Mouse (Mus musculus) MEL (cell line): ENCODE measurements around the gene 4931409K22Rik. TPM values are rescaled to one million over a fixed set of nuclear protein-coding genes. Genes with fewer than 3 reads are reported as not detected.

ENCODE experiments used
- DNase-seq: peaks from one replicate; pipeline ENCODE4 v3.0.0; 2011; ENCODE audit warnings: low read depth, low spot score
- H3K27ac ChIP-seq: 2 replicates; pipeline ENCODE4 v1.5.1; 2012; ENCODE audit warnings: low read depth, mild to moderate bottlenecking, control low read depth, low read length, moderate library complexity; ENCODE audit not compliant: control insufficient read depth
- H3K27me3 ChIP-seq, 2 experiments: fragments of 150-350 bp in 1 of 2; sonication (generic) in 1 of 2; 2 replicates each; pipeline ENCODE4 v1.6.1; 2012; ENCODE audit warnings: low read length in 2 of 2, mild to moderate bottlenecking in 2 of 2, improper control_type of control experiment in 1 of 2, moderate library complexity in 1 of 2; ENCODE audit not compliant: insufficient read depth in 2 of 2, control insufficient read depth in 1 of 2
- H3K36me3 ChIP-seq, 2 experiments: 2 replicates each; pipeline ENCODE4 v1.6.1; 2012 to 2014; ENCODE audit warnings: low read length in 2 of 2, improper control_type of control experiment in 1 of 2, inconsistent platforms in 1 of 2, mild to moderate bottlenecking in 1 of 2; ENCODE audit not compliant: insufficient read depth in 2 of 2, control insufficient read depth in 1 of 2
- H3K4me1 ChIP-seq, 2 experiments: fragments of 150-350 bp in 1 of 2; sonication (generic) in 1 of 2; 2 replicates each; pipeline ENCODE4 v1.6.1; 2012; ENCODE audit warnings: low read length in 2 of 2, improper control_type of control experiment in 1 of 2, mild to moderate bottlenecking in 1 of 2; ENCODE audit not compliant: insufficient read depth in 2 of 2, control insufficient read depth in 1 of 2
- H3K4me3 ChIP-seq, 2 experiments: fragments of 150-350 bp in 1 of 2; sonication (generic) in 1 of 2; 2 replicates each; pipeline ENCODE4 v1.5.1; 2012; ENCODE audit warnings: low read depth in 2 of 2, low read length in 2 of 2, mild to moderate bottlenecking in 2 of 2, moderate library complexity in 2 of 2, control low read depth in 1 of 2, improper control_type of control experiment in 1 of 2; ENCODE audit not compliant: control insufficient read depth in 1 of 2, insufficient read depth in 1 of 2
- H3K79me2 ChIP-seq: 2 replicates; pipeline ENCODE4 v1.6.1; 2012; ENCODE audit warnings: mild to moderate bottlenecking, low read length, moderate library complexity; ENCODE audit not compliant: control insufficient read depth, poor library complexity, insufficient read depth
- H3K9ac ChIP-seq: 2 replicates; pipeline ENCODE4 v1.6.1; 2012; ENCODE audit warnings: low read depth, mild to moderate bottlenecking, control low read depth, low read length, moderate library complexity; ENCODE audit not compliant: control insufficient read depth, poor library complexity, severe bottlenecking
- H3K9me3 ChIP-seq: fragments of 150-350 bp; sonication (generic); replicated peaks from 2 replicates; pipeline ENCODE4 v1.6.1; 2012; ENCODE audit warnings: mild to moderate bottlenecking, low read length, improper control_type of control experiment, moderate library complexity; ENCODE audit not compliant: insufficient read depth
- BHLHE40 ChIP-seq: IDR thresholded peaks from 2 replicates; pipeline ENCODE4 v1.6.1; 2012; ENCODE audit warnings: low read depth, mild to moderate bottlenecking, inconsistent platforms, low read length, improper control_type of control experiment, borderline replicate concordance
- CHD1 ChIP-seq: IDR thresholded peaks from 2 replicates; pipeline ENCODE4 v1.6.1; 2012; ENCODE audit warnings: low read depth, mild to moderate bottlenecking, inconsistent platforms, low read length, improper control_type of control experiment
- CHD2 ChIP-seq: IDR thresholded peaks from 2 replicates; pipeline ENCODE4 v1.6.1; 2011; ENCODE audit warnings: low read length, improper control_type of control experiment
- CTCF ChIP-seq, 3 experiments: IDR thresholded peaks in 2 of 3; conservative IDR thresholded peaks in 1 of 3; 2 replicates each; pipeline ENCODE4 v1.5.1; 2011 to 2012; ENCODE audit warnings: low read length in 3 of 3, low read depth in 2 of 3, mild to moderate bottlenecking in 2 of 3, improper control_type of control experiment in 1 of 3, inconsistent platforms in 1 of 3, mixed read lengths in 1 of 3, moderate library complexity in 1 of 3; ENCODE audit not compliant: control insufficient read depth in 1 of 3, insufficient read depth in 1 of 3, poor library complexity in 1 of 3, severe bottlenecking in 1 of 3
- E2F4 ChIP-seq: IDR thresholded peaks from 2 replicates; pipeline ENCODE4 v1.6.1; 2011; ENCODE audit warnings: low read depth, low read length, improper control_type of control experiment, borderline replicate concordance
- ELF1 ChIP-seq: IDR thresholded peaks from 2 replicates; pipeline ENCODE4 v1.6.1; 2014; ENCODE audit warnings: low read depth, mild to moderate bottlenecking, inconsistent platforms, low read length, improper control_type of control experiment, moderate library complexity
- EP300 ChIP-seq, 2 experiments: IDR thresholded peaks; 2 replicates each; pipeline ENCODE4 v1.6.1; 2011; ENCODE audit warnings: improper control_type of control experiment in 2 of 2, low read length in 2 of 2, low read depth in 1 of 2, mild to moderate bottlenecking in 1 of 2
- ETS1 ChIP-seq: IDR thresholded peaks from 2 replicates; pipeline ENCODE4 v1.6.1; 2012; ENCODE audit warnings: low read depth, mild to moderate bottlenecking, inconsistent platforms, low read length, improper control_type of control experiment, moderate library complexity
- GABPA ChIP-seq: IDR thresholded peaks from 2 replicates; pipeline ENCODE4 v1.6.1; 2012; ENCODE audit warnings: low read depth, mild to moderate bottlenecking, inconsistent platforms, low read length, improper control_type of control experiment, moderate library complexity
- GATA1 ChIP-seq: IDR thresholded peaks from 2 replicates; pipeline ENCODE4 v1.6.1; 2011; ENCODE audit warnings: low read depth, low read length, improper control_type of control experiment
- HCFC1 ChIP-seq: IDR thresholded peaks from 2 replicates; pipeline ENCODE4 v1.6.1; 2012; ENCODE audit warnings: low read depth, mild to moderate bottlenecking, inconsistent platforms, low read length, improper control_type of control experiment, moderate library complexity
- JUND ChIP-seq: IDR thresholded peaks from 2 replicates; pipeline ENCODE4 v1.6.1; 2011; ENCODE audit warnings: low read depth, mild to moderate bottlenecking, improper control_type of control experiment, low read length
- KAT2A ChIP-seq: conservative IDR thresholded peaks from 2 replicates; pipeline ENCODE4 v1.6.1; 2012; ENCODE audit warnings: low read depth, low read length, improper control_type of control experiment, inconsistent platforms
- MAFK ChIP-seq: IDR thresholded peaks from 2 replicates; pipeline ENCODE4 v1.6.1; 2011; ENCODE audit warnings: low read depth, mild to moderate bottlenecking, low read length, improper control_type of control experiment, borderline replicate concordance
- MAX ChIP-seq: IDR thresholded peaks from 2 replicates; pipeline ENCODE4 v1.6.1; 2011; ENCODE audit warnings: low read length, improper control_type of control experiment
- MAZ ChIP-seq: IDR thresholded peaks from 2 replicates; pipeline ENCODE4 v1.6.1; 2012; ENCODE audit warnings: low read depth, mild to moderate bottlenecking, inconsistent platforms, low read length, improper control_type of control experiment
- MEF2A ChIP-seq: IDR thresholded peaks from 2 replicates; pipeline ENCODE4 v1.6.1; 2014; ENCODE audit warnings: low read depth, mild to moderate bottlenecking, inconsistent platforms, low read length, improper control_type of control experiment; ENCODE audit not compliant: poor library complexity, insufficient replicate concordance, severe bottlenecking; ENCODE audit errors: extremely low read depth
- MXI1 ChIP-seq: IDR thresholded peaks from 2 replicates; pipeline ENCODE4 v1.6.1; 2011; ENCODE audit warnings: mild to moderate bottlenecking, low read depth, low read length, improper control_type of control experiment
- MYB ChIP-seq: IDR thresholded peaks from 2 replicates; pipeline ENCODE4 v1.6.1; 2011; ENCODE audit warnings: mild to moderate bottlenecking, low read depth, low read length, improper control_type of control experiment
- NELFE ChIP-seq: IDR thresholded peaks from 2 replicates; pipeline ENCODE4 v1.6.1; 2011; ENCODE audit warnings: low read depth, low read length, improper control_type of control experiment
- POLR2A ChIP-seq, 2 experiments: IDR thresholded peaks; 2 replicates each; pipeline ENCODE4 v1.6.1; 2011 to 2012; ENCODE audit warnings: low read length in 2 of 2, mild to moderate bottlenecking in 2 of 2, control low read depth in 1 of 2, improper control_type of control experiment in 1 of 2, low read depth in 1 of 2, moderate library complexity in 1 of 2; ENCODE audit not compliant: control insufficient read depth in 1 of 2, insufficient read depth in 1 of 2, poor library complexity in 1 of 2
- POLR2AphosphoS2 ChIP-seq: IDR thresholded peaks from 2 replicates; pipeline ENCODE4 v1.6.1; 2011; ENCODE audit warnings: low read length, improper control_type of control experiment
- POLR2AphosphoS5 ChIP-seq: IDR thresholded peaks from 2 replicates; pipeline ENCODE4 v1.6.1; 2012; ENCODE audit warnings: low read depth, borderline replicate concordance, mild to moderate bottlenecking, inconsistent platforms, low read length, moderate library complexity, mixed read lengths
- RAD21 ChIP-seq: IDR thresholded peaks from 2 replicates; pipeline ENCODE4 v1.6.1; 2011; ENCODE audit warnings: mild to moderate bottlenecking, low read depth, low read length, improper control_type of control experiment
- RCOR1 ChIP-seq: IDR thresholded peaks from 2 replicates; pipeline ENCODE4 v1.6.1; 2012; ENCODE audit warnings: low read depth, mild to moderate bottlenecking, inconsistent platforms, low read length, improper control_type of control experiment
- SIN3A ChIP-seq: IDR thresholded peaks from 2 replicates; pipeline ENCODE4 v1.6.1; 2012; ENCODE audit warnings: low read length, improper control_type of control experiment, inconsistent platforms
- SMC3 ChIP-seq: IDR thresholded peaks from 2 replicates; pipeline ENCODE4 v1.6.1; 2011; ENCODE audit warnings: low read depth, low read length, improper control_type of control experiment
- TAL1 ChIP-seq: IDR thresholded peaks from 2 replicates; pipeline ENCODE4 v1.6.1; 2012; ENCODE audit warnings: mild to moderate bottlenecking, inconsistent platforms, low read length, moderate library complexity, mixed read lengths
- TBP ChIP-seq: IDR thresholded peaks from 2 replicates; pipeline ENCODE4 v1.8.0; 2011; ENCODE audit warnings: low read depth, low read length, improper control_type of control experiment
- TCF12 ChIP-seq: IDR thresholded peaks from 2 replicates; pipeline ENCODE4 v1.6.1; 2014; ENCODE audit warnings: low read depth, mild to moderate bottlenecking, inconsistent platforms, low read length, improper control_type of control experiment, moderate library complexity
- UBTF ChIP-seq: IDR thresholded peaks from 2 replicates; pipeline ENCODE4 v1.6.1; 2012; ENCODE audit warnings: low read depth, mild to moderate bottlenecking, inconsistent platforms, low read length, improper control_type of control experiment, moderate library complexity, borderline replicate concordance; ENCODE audit not compliant: insufficient read depth
- USF2 ChIP-seq, 2 experiments: IDR thresholded peaks; 2 replicates each; pipeline ENCODE4 v1.6.1; 2011 to 2012; ENCODE audit warnings: improper control_type of control experiment in 2 of 2, low read length in 2 of 2, borderline replicate concordance in 1 of 2, inconsistent platforms in 1 of 2, low read depth in 1 of 2, mild to moderate bottlenecking in 1 of 2; ENCODE audit not compliant: insufficient read depth in 1 of 2
- ZC3H11A ChIP-seq: IDR thresholded peaks from 2 replicates; pipeline ENCODE4 v1.6.1; 2012; ENCODE audit warnings: low read depth, mild to moderate bottlenecking, inconsistent platforms, low read length, improper control_type of control experiment
- ZKSCAN1 ChIP-seq: IDR thresholded peaks from 2 replicates; pipeline ENCODE4 v1.6.1; 2012; ENCODE audit warnings: low read depth, mild to moderate bottlenecking, inconsistent platforms, low read length, improper control_type of control experiment, moderate library complexity
- ZMIZ1 ChIP-seq: IDR thresholded peaks from 2 replicates; pipeline ENCODE4 v1.6.1; 2012; ENCODE audit warnings: low read depth, mild to moderate bottlenecking, inconsistent platforms, low read length, improper control_type of control experiment, moderate library complexity
- ZNF384 ChIP-seq: IDR thresholded peaks from 2 replicates; pipeline ENCODE4 v1.6.1; 2012; ENCODE audit warnings: low read depth, mild to moderate bottlenecking, inconsistent platforms, low read length, improper control_type of control experiment
- polyA plus RNA-seq, 2 experiments: library from polyadenylated mRNA; stranded (reverse) in 1 of 2; unstranded in 1 of 2; fragments of >175 nt in 1 of 2; fragments of >200 nt in 1 of 2; gene quantifications; 2 replicates each; pipeline versions ENCODE4 v1.2.1 to v1.2.4; 2012; ENCODE audit warnings: low replicate concordance in 2 of 2, low read depth in 1 of 2; ENCODE audit not compliant: insufficient read length in 2 of 2, insufficient read depth in 1 of 2, missing spikeins in 1 of 2
- total RNA-seq: library from RNA; depleted of rRNA; stranded (reverse); fragments of 300-350 nt; gene quantifications from 2 replicates; pipeline ENCODE4 v1.2.3, GENCODE M21; 2012

The 4931409K22Rik gene
- total and polyA plus RNA-seq, 3 experiments: not detected

DNA sequence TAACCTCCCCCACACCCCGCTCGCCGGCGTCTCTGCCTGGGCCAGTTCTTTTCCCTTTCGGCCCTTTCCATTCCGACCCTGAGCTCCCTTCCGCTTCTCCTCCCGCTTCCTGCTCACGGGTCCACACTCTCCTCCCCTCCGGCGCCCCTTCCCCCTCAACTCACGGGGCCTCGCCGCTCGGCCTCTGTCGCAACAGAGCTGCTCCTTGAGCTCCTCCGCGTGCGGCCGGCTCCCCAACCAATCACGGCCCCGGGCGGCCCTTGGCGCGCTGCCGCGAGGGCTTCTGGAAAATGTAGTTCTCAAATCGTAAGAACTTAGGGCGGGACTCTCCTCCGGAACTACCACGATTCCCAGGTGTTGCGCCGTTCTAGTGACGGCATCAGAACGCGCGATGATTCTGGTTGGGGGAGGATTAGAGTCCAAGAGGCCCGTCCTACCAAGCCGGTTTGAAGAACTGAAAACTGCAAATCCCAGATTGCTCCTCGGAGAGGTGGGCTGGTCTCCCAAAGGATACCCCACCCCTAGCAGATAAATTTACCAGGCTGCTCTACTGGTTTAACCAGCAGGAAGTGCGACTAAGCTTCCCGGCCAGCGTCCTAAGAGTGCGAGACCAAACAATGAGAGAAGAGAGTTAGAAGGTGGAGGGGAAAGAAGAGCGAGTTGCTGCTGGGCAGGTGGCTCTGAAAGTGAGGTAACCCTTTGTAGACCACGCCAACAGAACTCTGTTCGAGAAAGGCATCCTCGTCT lies 20.7 kb upstream of the 4931409K22Rik start, which contains the start of gene Abcf2:
Gene Abcf2 (minus strand): TSS at position 285 of the 747 bp plus-strand sequence.
- Histone ChIP-seq H3K4me1 (peaks cover 12 to 16% of the 10 kb centered on the region in 2 experiments), H3K4me3 (peak within 1 kb of the TSS; percentile 66 to 69), H3K9ac (peak within 1 kb of the TSS; percentile 91), H3K27ac (peak within 1 kb of the TSS; percentile 93), H3K79me2 (peaks cover 27% of the 10 kb centered on the region), H3K36me3 (peaks cover 10 to 19% of the 10 kb centered on the region in 2 experiments), H3K27me3 (no peaks in the 10 kb centered on the region), H3K9me3 (no peaks in the 10 kb centered on the region)
- peak; percentile 100 for DNase-seq
- TF ChIP-seq JUND: no peak
- TF ChIP-seq E2F4: peak; percentile 91; the same call in 1 of the 2 replicates
- no peak for TF ChIP-seq USF2 (IDR thresholded peaks at IDR 0.05; ENCODE audit: borderline replicate concordance in 1 of 2, insufficient read depth in 1 of 2, low read depth in 1 of 2, low read length in 2 of 2)
- no peak for TF ChIP-seq ZNF384
- TF ChIP-seq MYB: no peak
- TF ChIP-seq NELFE: peak; percentile 81
- TF ChIP-seq ETS1: no peak; the same call in 1 of the 2 replicates
- no peak for TF ChIP-seq CTCF (IDR thresholded peaks at IDR 0.05 in 2 of 3, conservative IDR thresholded peaks at IDR 0.05 in 1 of 3; ENCODE audit: control insufficient read depth in 1 of 3, insufficient read depth in 1 of 3, low read depth in 2 of 3, low read length in 3 of 3, poor library complexity in 1 of 3, severe bottlenecking in 1 of 3)
- peak; percentile 97 for TF ChIP-seq SIN3A
- TF ChIP-seq GATA1: peak; percentile 59
- TF ChIP-seq ELF1: peak; percentile 87
- TF ChIP-seq ZMIZ1: peak; percentile 86
- TF ChIP-seq TBP: peak; percentile 93
- peak; percentile 68; the same call in 1 of the 2 replicates for TF ChIP-seq CHD2
- peak; percentile 89; the same call in 1 of the 2 replicates for TF ChIP-seq POLR2AphosphoS5
- no peak for TF ChIP-seq UBTF
- TF ChIP-seq CHD1: no peak
- TF ChIP-seq MEF2A: no peak
- no peak for TF ChIP-seq TAL1
- TF ChIP-seq MAX: peak; percentile 85
- peak; percentile 90 to 97 for TF ChIP-seq POLR2A (IDR thresholded peaks at IDR 0.05; ENCODE audit: control insufficient read depth in 1 of 2, insufficient read depth in 1 of 2, low read depth in 1 of 2, low read length in 2 of 2, poor library complexity in 1 of 2)
- peak; percentile 98 for TF ChIP-seq HCFC1
- peak; percentile 96 for TF ChIP-seq POLR2AphosphoS2
- peak; percentile 74; the same call in 1 of the 2 replicates for TF ChIP-seq MAZ
- peak; percentile 38; the same call in 1 of the 2 replicates for TF ChIP-seq TCF12
- 0 out of 2 replicates have a peak, but pooled peaks have one; percentile 47 for TF ChIP-seq BHLHE40
- TF ChIP-seq RCOR1: no peak; the same call in 1 of the 2 replicates
- TF ChIP-seq MXI1: peak; percentile 96
- no peak for TF ChIP-seq ZKSCAN1
- TF ChIP-seq ZC3H11A: no peak
- no peak for TF ChIP-seq GABPA
- TF ChIP-seq EP300 (IDR thresholded peaks at IDR 0.05; ENCODE audit: low read depth in 1 of 2, low read length in 2 of 2): no peak
- no peak for TF ChIP-seq SMC3
- TF ChIP-seq KAT2A: peak; percentile 97
- TF ChIP-seq RAD21: no peak
- no peak for TF ChIP-seq MAFK
